Mouse (Mus musculus) effector memory CD4-positive, alpha-beta T cell, adult 7 months (primary cell): Measurements from ENCODE around the gene Shc2. TPM values are rescaled to one million over a fixed set of nuclear protein-coding genes. Genes with fewer than 3 reads are reported as not detected.

Source experiments
- polyA plus RNA-seq: library from polyadenylated mRNA; unstranded; fragments of 100-300 nt; shearing (Covaris generic); gene quantifications from one replicate; pipeline ENCODE4 v1.2.1, GENCODE M21; 2017

Shc2 gene
- polyA plus RNA-seq = 0.17 TPM

GRCm38 (mm10) chr10:79637128-79638110 lies at the start of gene Shc2:
Shc2 (minus strand) TSS chr10:79637918.

DNA sequence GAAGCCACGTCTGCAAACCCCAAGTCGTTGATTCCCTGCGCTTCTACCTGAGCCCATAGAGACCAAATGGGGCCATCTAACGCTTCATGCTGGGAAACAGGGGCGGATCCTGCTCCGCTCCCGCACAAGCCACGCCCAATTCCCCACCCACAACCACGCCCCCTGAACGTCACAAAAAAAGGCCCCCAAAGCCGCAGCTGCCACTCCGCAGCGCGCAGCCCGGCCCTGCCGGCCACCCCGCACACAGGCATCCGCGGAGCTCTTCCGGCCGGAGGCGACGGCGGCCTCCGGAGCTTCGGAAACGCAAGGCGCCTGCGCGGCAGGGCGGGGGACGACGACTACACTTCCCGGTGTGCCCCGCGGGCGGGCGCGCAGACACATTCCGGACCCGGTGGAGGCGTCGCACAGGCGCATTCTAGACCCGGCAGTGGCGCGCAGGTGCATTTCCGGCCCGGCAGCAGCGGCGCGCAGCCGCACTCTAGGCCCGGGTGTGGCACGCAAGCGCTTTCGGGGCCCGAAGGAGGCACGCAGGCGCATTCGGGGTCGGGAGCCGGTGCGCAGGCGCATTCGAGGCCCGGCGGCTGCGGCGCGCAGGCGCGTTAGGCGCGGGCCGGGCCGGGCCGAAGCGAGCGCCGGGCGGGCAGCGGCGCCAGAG lies 44.0 kb upstream of the Shc2 start, which contains the start of gene Cdc34:
Gene Cdc34 (plus strand): TSS at position 605 of the 655 bp plus-strand sequence.

GRCm38 (mm10) chr10:79668771-79669575 lies 31.3 kb upstream of the Shc2 start, which contains the start of gene Tpgs1:
Tpgs1 (plus strand) TSS chr10:79669369.

DNA sequence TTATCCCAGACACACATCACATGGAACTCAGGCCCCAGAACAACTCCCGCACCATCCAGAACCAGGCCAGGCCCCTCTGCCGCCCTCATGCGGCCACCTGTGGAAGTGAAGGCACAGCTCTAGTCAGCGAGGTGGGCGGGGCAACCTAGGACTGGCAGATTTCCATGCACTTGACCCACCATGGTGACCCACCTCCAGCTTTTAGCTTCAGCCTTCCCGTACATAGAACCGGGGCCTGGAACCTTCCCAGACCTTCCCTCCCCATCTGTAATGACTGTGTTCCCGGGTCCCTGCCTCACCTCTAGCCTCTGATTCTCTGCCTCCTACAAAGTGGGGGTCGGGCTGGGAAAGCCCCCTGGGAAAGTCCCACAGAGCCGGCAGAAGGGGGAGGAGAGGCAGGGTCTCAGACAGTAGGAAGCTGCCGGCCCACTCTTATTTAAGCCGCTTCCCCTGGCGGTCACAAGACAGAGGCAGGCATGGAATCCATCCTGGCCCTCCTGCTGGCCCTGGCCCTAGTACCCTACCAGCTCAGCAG lies 26.5 kb upstream of the Shc2 start, which contains the start of gene Madcam1:
Gene Madcam1 (plus strand): TSS at position 429 of the 535 bp plus-strand sequence.

GRCm38 (mm10) chr10:79645711-79646110 lies 8.0 kb upstream of the Shc2 start, which contains the start of gene Odf3l2:
Odf3l2 (minus strand) TSS chr10:79645738.

DNA sequence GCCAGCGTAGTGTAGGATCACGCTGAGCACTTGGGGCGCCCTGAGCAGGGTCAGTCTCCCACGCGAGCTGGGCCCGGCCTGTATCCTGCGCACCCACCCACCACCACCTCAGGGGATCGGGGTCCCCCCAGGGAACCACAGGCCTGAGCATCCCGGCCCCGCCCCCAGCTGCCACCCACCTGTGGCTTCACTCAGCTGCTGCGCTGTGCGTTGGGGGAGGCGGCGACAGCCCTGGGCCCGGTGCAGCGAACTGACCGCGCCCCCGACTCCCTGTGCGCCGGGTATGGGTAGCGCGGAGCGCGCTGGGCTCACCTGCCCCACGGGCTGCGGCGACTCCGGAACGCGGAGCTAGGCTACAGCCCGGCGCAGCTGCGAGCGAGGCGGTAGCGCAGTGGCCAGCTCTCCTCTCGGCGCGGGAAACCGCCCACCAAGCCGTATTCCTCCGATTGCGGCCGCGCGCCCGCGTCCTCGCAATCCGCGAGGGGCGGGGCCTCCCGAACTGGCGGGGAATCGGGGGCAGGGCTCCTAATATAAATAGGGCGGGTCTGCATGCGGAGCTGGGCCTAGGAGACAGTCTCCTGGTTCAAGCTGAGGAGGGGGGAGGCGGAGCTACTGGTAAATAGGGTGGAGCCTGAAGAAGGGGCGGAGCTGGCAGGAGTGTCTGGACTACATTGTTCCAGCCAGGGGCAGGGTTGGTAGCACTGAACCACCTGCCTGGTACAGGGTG lies 24.0 kb downstream of the Shc2 start, which contains the start of gene C2cd4c:
Gene C2cd4c (minus strand): TSS at position 448 of the 727 bp plus-strand sequence.

GRCm38 (mm10) chr10:79587061-79587751 lies 50.5 kb downstream of the Shc2 start, which contains the start of gene Theg:
Theg (minus strand) TSS chr10:79587331.

Other genes with a start within 250 kb of the Shc2 start
- 0.10 TPM for gene Vmn2r83, start 169.2 kb downstream of the Shc2 start, polyA plus RNA-seq
- gene Plpp2, start 104.1 kb downstream of the Shc2 start, polyA plus RNA-seq = 3.7 TPM
- 38.1 TPM for gene Mier2, start 82.7 kb downstream of the Shc2 start, polyA plus RNA-seq
- 0.35 TPM for gene Theg, start 50.6 kb downstream of the Shc2 start, polyA plus RNA-seq
- gene C2cd4c, start 23.9 kb downstream of the Shc2 start, polyA plus RNA-seq = not detected
- not detected for gene Odf3l2, start 7.8 kb upstream of the Shc2 start, polyA plus RNA-seq
- gene Madcam1, start 26.6 kb upstream of the Shc2 start, polyA plus RNA-seq = 0.54 TPM
- gene Tpgs1, start 31.5 kb upstream of the Shc2 start, polyA plus RNA-seq = 26.2 TPM
- 78.4 TPM for gene Cdc34, start 44.3 kb upstream of the Shc2 start, polyA plus RNA-seq
- 8.2 TPM for gene Gzmm, start 51.1 kb upstream of the Shc2 start, polyA plus RNA-seq
- 207 TPM for gene Bsg, start 66.6 kb upstream of the Shc2 start, polyA plus RNA-seq
- gene Hcn2, start 78.7 kb upstream of the Shc2 start, polyA plus RNA-seq = not detected
- 31.9 TPM for gene Polrmt, start 108.7 kb upstream of the Shc2 start, polyA plus RNA-seq
- gene Fgf22, start 117.2 kb upstream of the Shc2 start, polyA plus RNA-seq = not detected
- 41.8 TPM for gene Rnf126, start 129.0 kb upstream of the Shc2 start, polyA plus RNA-seq
- gene Fstl3, start 139.4 kb upstream of the Shc2 start, polyA plus RNA-seq = not detected
- gene Prss57, start 153.0 kb upstream of the Shc2 start, polyA plus RNA-seq = 0.17 TPM
- gene Palm, start 155.7 kb upstream of the Shc2 start, polyA plus RNA-seq = 4.5 TPM
- 0.44 TPM for gene Misp, start 183.1 kb upstream of the Shc2 start, polyA plus RNA-seq
- gene Ptbp1, start 216.5 kb upstream of the Shc2 start, polyA plus RNA-seq = 478 TPM
- not detected for gene Prtn3, start 236.6 kb upstream of the Shc2 start, polyA plus RNA-seq
- gene Plppr3, start 236.7 kb upstream of the Shc2 start, polyA plus RNA-seq = 6.8 TPM
- gene Elane, start 248.3 kb upstream of the Shc2 start, polyA plus RNA-seq = not detected